Mouse (Mus musculus) hindbrain, postnatal 0 days (tissue): ENCODE results near the gene Rpl21. TPM values are rescaled to one million over a fixed set of nuclear protein-coding genes. Genes with fewer than 3 reads are reported as not detected.

ENCODE experiments used
- ATAC-seq: fragments of 200-750 bp; cut with Nextera tagmentation; 2 replicates; pipeline ENCODE4 v1.8.0; 2017; ENCODE audit warnings: mild to moderate bottlenecking, moderate TSS enrichment, moderate library complexity
- DNase-seq: peaks from one replicate; pipeline ENCODE4 v3.0.0-alpha.2; 2015; ENCODE audit warnings: low spot score
- H3K27ac ChIP-seq: fragments of 300-500 bp; sonication (generic); 2 replicates; pipeline ENCODE4 v1.5.1; 2014; ENCODE audit warnings: mild to moderate bottlenecking
- H3K27me3 ChIP-seq: fragments of 300-500 bp; sonication (generic); 2 replicates; pipeline ENCODE4 v1.6.1; 2014; ENCODE audit warnings: low read length, mixed read lengths; ENCODE audit not compliant: insufficient read depth
- H3K36me3 ChIP-seq: fragments of 300-500 bp; sonication (generic); 2 replicates; pipeline ENCODE4 v1.6.1; 2014; ENCODE audit warnings: low read length, mixed read lengths; ENCODE audit not compliant: insufficient read depth
- H3K4me1 ChIP-seq: fragments of 300-500 bp; sonication (generic); 2 replicates; pipeline ENCODE4 v1.6.1; 2014; ENCODE audit warnings: antibody characterized with exemption, low read length, mixed read lengths; ENCODE audit not compliant: insufficient read depth
- H3K4me2 ChIP-seq: fragments of 300-500 bp; sonication (generic); 2 replicates; pipeline ENCODE4 v1.6.1; 2014; ENCODE audit warnings: low read depth, mild to moderate bottlenecking, low read length, moderate library complexity, mixed read lengths
- H3K4me3 ChIP-seq: fragments of 300-500 bp; sonication (generic); 2 replicates; pipeline ENCODE4 v1.5.1; 2014; ENCODE audit warnings: low read length
- H3K9ac ChIP-seq: fragments of 300-500 bp; sonication (generic); replicated peaks from 2 replicates; pipeline ENCODE4 v1.6.1; 2014; ENCODE audit warnings: mild to moderate bottlenecking, low read length, moderate library complexity, mixed read lengths
- H3K9me3 ChIP-seq: fragments of 300-500 bp; sonication (generic); 2 replicates; pipeline ENCODE4 v1.6.1; 2016; ENCODE audit warnings: low read length, mixed read lengths
- CTCF ChIP-seq: IDR thresholded peaks from 2 replicates; pipeline ENCODE4 v1.5.1; 2016; ENCODE audit warnings: antibody characterized with exemption, control low read depth, low read depth
- WGBS: fragments of 180-500 bp; shearing (Covaris S2); extraction: QIAGEN DNeasy Blood & Tissue Kit; methylation state at CpG from one replicate; pipeline ENCODE4 v1.1.7; 2014; 5-methylcytosine and 5-hydroxymethylcytosine counted together
- polyA plus RNA-seq: library from polyadenylated mRNA; unstranded; fragments of >200 nt; fragmentation: Nextera tagmentation; extraction: Ambion mirVana; gene quantifications from 2 replicates; pipeline ENCODE4 v1.2.1, GENCODE M21; 2015
- total RNA-seq: library from RNA; depleted of rRNA; stranded (reverse); fragments of >200 nt; gene quantifications from 2 replicates; pipeline ENCODE4 v1.2.3, GENCODE M21; 2014

Gene Rpl21
- total and polyA plus RNA-seq, 2 experiments from 2014 or later, result 148 to 347 TPM

DNA sequence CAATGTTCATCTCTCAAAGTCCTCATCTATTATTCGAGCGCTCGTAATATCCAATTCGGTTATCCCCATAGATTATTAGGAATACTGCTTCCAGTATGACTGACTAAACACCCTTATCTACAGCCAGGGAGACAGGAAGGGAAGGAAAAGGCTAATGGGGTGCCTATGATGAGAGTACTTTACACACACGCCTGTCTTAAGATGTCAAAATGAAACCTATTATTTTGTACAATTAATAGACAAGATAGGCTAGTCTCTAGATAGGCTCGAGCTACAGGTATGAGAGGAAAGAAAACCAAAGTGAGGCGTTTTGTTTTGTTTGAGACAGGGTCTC, 288 bp upstream of the Rpl21 start:
- H3K4me1 ChIP-seq, result peaks cover 9% of the 10 kb centered on the region
- peak overlapping the region; percentile 58 for H3K4me3 ChIP-seq
- H3K9ac ChIP-seq, result peak overlapping the region; percentile 80
- ATAC-seq, result peak; percentile 43; the same call in 1 of the 2 replicates
- H3K27ac ChIP-seq, result peak overlapping the region; percentile 89
- peaks cover 21% of the 10 kb centered on the region; the same call in 1 of the 2 replicates for H3K36me3 ChIP-seq
- DNase-seq, result no peak
- peak overlapping the region; percentile 83 for H3K4me2 ChIP-seq
- H3K27me3 ChIP-seq, result no peaks in the 10 kb centered on the region
- WGBS, result 47% methylated on average over 7 of the region's 7 CpGs
- TF ChIP-seq CTCF, result no peak
- H3K9me3 ChIP-seq, result no peaks in the 10 kb centered on the region

GRCm38 (mm10) chr5:146833673-146834201, 1.0 kb downstream of the Rpl21 start:
- TF ChIP-seq CTCF, result no peak
- Histone ChIP-seq H3K4me2 (peak overlapping the region; percentile 83), H3K4me3 (peak overlapping the region; percentile 58), H3K27me3 (no peaks in the 10 kb centered on the region), H3K36me3 (peaks cover 31% of the 10 kb centered on the region; the same call in 1 of the 2 replicates), H3K27ac (peak overlapping the region; percentile 89; the same call in 1 of the 2 replicates), H3K9ac (peak overlapping the region; percentile 80), H3K4me1 (peaks cover 9% of the 10 kb centered on the region), H3K9me3 (no peaks in the 10 kb centered on the region)
- DNase-seq (no peak), ATAC-seq (no peak)
- 22% methylated on average over 8 of the region's 8 CpGs for WGBS

- ATAC-seq, result no peak
- Histone ChIP-seq H3K4me3 (no peak overlapping the region), H3K4me2 (no peak overlapping the region), H3K4me1 (peaks cover 9% of the 10 kb centered on the region), H3K27me3 (no peaks in the 10 kb centered on the region), H3K27ac (no peak overlapping the region), H3K36me3 (peaks cover 31% of the 10 kb centered on the region; the same call in 1 of the 2 replicates), H3K9me3 (no peaks in the 10 kb centered on the region), H3K9ac (no peak overlapping the region)
- no peak for TF ChIP-seq CTCF
- WGBS, result 82% methylated on average over 8 of the region's 8 CpGs
- DNase-seq, result no peak
These were observed 2.3 kb downstream of the Rpl21 start for GRCm38 (mm10) chr5:146834959-146835358.

GRCm38 (mm10) chr5:146837967-146838720, 5.5 kb downstream of the Rpl21 start:
- no peak overlapping the region for H3K9ac ChIP-seq
- TF ChIP-seq CTCF, result no peak
- no peak overlapping the region for H3K4me2 ChIP-seq
- H3K9me3 ChIP-seq, result no peaks in the 10 kb centered on the region
- 62% methylated on average over 7 of the region's 7 CpGs for WGBS
- DNase-seq, result no peak
- H3K4me1 ChIP-seq, result peaks cover 7% of the 10 kb centered on the region
- H3K27me3 ChIP-seq, result no peaks in the 10 kb centered on the region
- no peak overlapping the region for H3K27ac ChIP-seq
- peaks cover 31% of the 10 kb centered on the region; the same call in 1 of the 2 replicates for H3K36me3 ChIP-seq
- no peak for ATAC-seq
- no peak overlapping the region for H3K4me3 ChIP-seq

- no peak for ATAC-seq
- no peak overlapping the region for H3K27ac ChIP-seq
- H3K36me3 ChIP-seq, result peaks cover 31% of the 10 kb centered on the region; the same call in 1 of the 2 replicates
These were observed 6.4 kb downstream of the Rpl21 start for GRCm38 (mm10) chr5:146838836-146839648.

GRCm38 (mm10) chr5:146839760-146840159, 7.1 kb downstream of the Rpl21 start:
- ATAC-seq (no peak), DNase-seq (no peak)
- no peaks in the 10 kb centered on the region for H3K9me3 ChIP-seq
- TF ChIP-seq CTCF, result no peak
- H3K27ac ChIP-seq, result no peak overlapping the region
- 47% methylated on average over 5 of the region's 5 CpGs for WGBS
- H3K27me3 ChIP-seq, result no peaks in the 10 kb centered on the region
- H3K36me3 ChIP-seq, result peaks cover 29% of the 10 kb centered on the region; the same call in 1 of the 2 replicates
- H3K4me3 ChIP-seq, result no peak overlapping the region
- H3K4me2 ChIP-seq, result no peak overlapping the region
- no peaks in the 10 kb centered on the region for H3K4me1 ChIP-seq
- H3K9ac ChIP-seq, result no peak overlapping the region

More at GRCm38 (mm10) chr5:146838836-146839648, 6.4 kb downstream of the Rpl21 start:
- Histone ChIP-seq H3K4me2 (no peak overlapping the region), H3K4me1 (peaks cover 2% of the 10 kb centered on the region), H3K27me3 (no peaks in the 10 kb centered on the region), H3K9ac (no peak overlapping the region), H3K4me3 (no peak overlapping the region), H3K9me3 (no peaks in the 10 kb centered on the region)
- TF ChIP-seq CTCF, result no peak
- WGBS, result 47% methylated on average over 12 of the region's 12 CpGs
- no peak for DNase-seq
